Mouse (Mus musculus) olfactory bulb, adult 2 months (tissue): ENCODE results near the gene D130043K22Rik.

Experiments used
- CTCF ChIP-seq: fragments of 200-500 bp; IDR thresholded peaks from 2 replicates; pipeline ENCODE4 v1.5.1; 2012; ENCODE audit warnings: low read depth, mild to moderate bottlenecking, low read length, moderate library complexity; ENCODE audit not compliant: insufficient read depth
- POLR2A ChIP-seq: fragments of 200-500 bp; IDR thresholded peaks from 2 replicates; pipeline ENCODE4 v1.6.1; 2012; ENCODE audit warnings: mild to moderate bottlenecking, low read depth, low read length, moderate library complexity; ENCODE audit not compliant: insufficient read depth

- no peak for TF ChIP-seq POLR2A
- TF ChIP-seq CTCF: no peak
Observed at GRCm38 (mm10) chr13:24830756-24831352, 14.1 kb upstream of the D130043K22Rik start.
